Mouse (Mus musculus) heart, postnatal 0 days (tissue): ENCODE results near the gene Sugp1. TPM values are rescaled to one million over a fixed set of nuclear protein-coding genes. Genes with fewer than 3 reads are reported as not detected.
"Not testable (repeated sequence)": the region's sequence is repeated elsewhere in the genome, so short reads cannot be mapped to it uniquely, and the experiment has no call there.

Experiments
- ATAC-seq: fragments of 200-750 bp; cut with Nextera tagmentation; 2 replicates; pipeline ENCODE4 v1.8.0; 2017; ENCODE audit warnings: low read depth, moderate number of reproducible peaks, moderate library complexity; ENCODE audit not compliant: insufficient read depth
- DNase-seq: peaks from one replicate; pipeline ENCODE4 v3.0.0-alpha.2; 2016; ENCODE audit warnings: low spot score
- H3K27ac ChIP-seq: fragments of 300-500 bp; sonication (generic); 2 replicates; pipeline ENCODE4 v1.5.1; 2014; ENCODE audit warnings: low read depth, mild to moderate bottlenecking
- H3K27me3 ChIP-seq: fragments of 300-500 bp; sonication (generic); 2 replicates; pipeline ENCODE4 v1.6.1; 2014; ENCODE audit warnings: low read length, mixed read lengths; ENCODE audit not compliant: control insufficient read depth, insufficient read depth
- H3K36me3 ChIP-seq: fragments of 300-500 bp; sonication (generic); replicated peaks from 2 replicates; pipeline ENCODE4 v1.6.1; 2014; ENCODE audit warnings: low read length, mixed read lengths; ENCODE audit not compliant: control insufficient read depth, insufficient read depth
- H3K4me1 ChIP-seq: fragments of 300-500 bp; sonication (generic); 2 replicates; pipeline ENCODE4 v1.6.1; 2014; ENCODE audit warnings: antibody characterized with exemption; ENCODE audit not compliant: control insufficient read depth, insufficient read depth
- H3K4me2 ChIP-seq: fragments of 300-500 bp; sonication (generic); 2 replicates; pipeline ENCODE4 v1.6.1; 2014; ENCODE audit warnings: low read depth, mild to moderate bottlenecking, low read length, moderate library complexity
- H3K4me3 ChIP-seq: fragments of 300-500 bp; sonication (generic); 2 replicates; pipeline ENCODE4 v1.5.1; 2014; ENCODE audit warnings: low read depth, low read length
- H3K9ac ChIP-seq: fragments of 300-500 bp; sonication (generic); replicated peaks from 2 replicates; pipeline ENCODE4 v1.6.1; 2014; ENCODE audit warnings: low read depth, low read length, mixed read lengths
- H3K9me3 ChIP-seq: fragments of 300-500 bp; sonication (generic); replicated peaks from 2 replicates; pipeline ENCODE4 v1.6.1; 2016; ENCODE audit warnings: low read length; ENCODE audit not compliant: control insufficient read depth
- CTCF ChIP-seq: IDR thresholded peaks from 2 replicates; pipeline ENCODE4 v1.5.1; 2016; ENCODE audit warnings: antibody characterized with exemption, control low read depth, low read depth
- EP300 ChIP-seq: IDR thresholded peaks from 2 replicates; pipeline ENCODE4 v1.6.1; 2016; ENCODE audit warnings: antibody characterized with exemption, low read depth
- WGBS: fragments of 180-500 bp; shearing (Covaris S2); extraction: QIAGEN DNeasy Blood & Tissue Kit; methylation state at CpG from one replicate; pipeline ENCODE4 v1.1.7; 2014; 5-methylcytosine and 5-hydroxymethylcytosine counted together
- polyA plus RNA-seq: library from polyadenylated mRNA; unstranded; fragments of >200 nt; fragmentation: Nextera tagmentation; extraction: Ambion mirVana; gene quantifications from 2 replicates; pipeline ENCODE4 v1.2.1, GENCODE M21; 2015
- total RNA-seq: library from RNA; depleted of rRNA; stranded (reverse); fragments of >200 nt; gene quantifications from 2 replicates; pipeline ENCODE4 v1.2.3, GENCODE M21; 2014; ENCODE audit warnings: low replicate concordance

The Sugp1 gene
- total and polyA plus RNA-seq, 2 experiments from 2014 or later, result 11.5 to 22.6 TPM

- Histone ChIP-seq H3K4me2 (no peak overlapping the region), H3K36me3 (no peaks in the 10 kb centered on the region), H3K9ac (no peak overlapping the region), H3K27ac (no peak overlapping the region), H3K4me1 (0 out of 2 replicates have a peak, but pooled peaks cover 4% of the 10 kb centered on the region), H3K4me3 (no peak overlapping the region), H3K27me3 (no peaks in the 10 kb centered on the region), H3K9me3 (no peaks in the 10 kb centered on the region)
- ATAC-seq (no peak), DNase-seq (no peak)
- 92% methylated on average over 3 of the region's 3 CpGs for WGBS
- TF ChIP-seq CTCF, result no peak
- TF ChIP-seq EP300, result no peak
These were observed 43.9 kb upstream of the Sugp1 start for GRCm38 (mm10) chr8:69998706-69999105.

- 91% methylated on average over 4 of the region's 4 CpGs for WGBS
- Histone ChIP-seq H3K9ac (no peak overlapping the region), H3K4me3 (no peak overlapping the region), H3K4me2 (no peak overlapping the region), H3K4me1 (0 out of 2 replicates have a peak, but pooled peaks cover 4% of the 10 kb centered on the region), H3K27me3 (no peaks in the 10 kb centered on the region), H3K9me3 (no peaks in the 10 kb centered on the region), H3K27ac (no peak overlapping the region), H3K36me3 (no peaks in the 10 kb centered on the region)
- ATAC-seq, result no peak
- no peak for TF ChIP-seq EP300
- no peak for TF ChIP-seq CTCF
- no peak for DNase-seq
These were observed 43.4 kb upstream of the Sugp1 start for GRCm38 (mm10) chr8:69999236-69999635.

- H3K36me3 ChIP-seq, result no peaks in the 10 kb centered on the region
- no peak overlapping the region for H3K4me2 ChIP-seq
- H3K4me1 ChIP-seq, result 0 out of 2 replicates have a peak, but pooled peaks cover 4% of the 10 kb centered on the region
- ATAC-seq (no peak), DNase-seq (no peak)
- TF ChIP-seq CTCF, result no peak
- no peak for TF ChIP-seq EP300
- no peak overlapping the region for H3K27ac ChIP-seq
- H3K27me3 ChIP-seq, result no peaks in the 10 kb centered on the region
- no peaks in the 10 kb centered on the region for H3K9me3 ChIP-seq
- no peak overlapping the region for H3K4me3 ChIP-seq
- 85% methylated on average over 2 of the region's 2 CpGs for WGBS
- H3K9ac ChIP-seq, result no peak overlapping the region
These were observed 42.4 kb upstream of the Sugp1 start for GRCm38 (mm10) chr8:70000226-70000625.

GRCm38 (mm10) chr8:70001176-70001891 is 41.3 kb upstream of the Sugp1 start:
- Histone ChIP-seq H3K27me3 (no peaks in the 10 kb centered on the region), H3K4me1 (0 out of 2 replicates have a peak, but pooled peaks cover 4% of the 10 kb centered on the region), H3K4me3 (peak overlapping the region; percentile 30), H3K36me3 (no peaks in the 10 kb centered on the region), H3K27ac (peak overlapping the region; percentile 92), H3K4me2 (peak overlapping the region; percentile 58), H3K9me3 (no peaks in the 10 kb centered on the region), H3K9ac (peak overlapping the region; percentile 50)
- DNase-seq, result peak; percentile 91
- ATAC-seq, result peak; percentile 85
- TF ChIP-seq CTCF (peak; percentile 68), EP300 (no peak)
- 2% methylated on average over 16 of the region's 16 CpGs for WGBS

- H3K9ac ChIP-seq, result peak overlapping the region; percentile 50; the same call in 1 of the 2 replicates
- H3K27me3 ChIP-seq, ATAC-seq, DNase-seq, H3K9me3 ChIP-seq, H3K36me3 ChIP-seq, H3K4me1 ChIP-seq: not testable (repeated sequence)
- WGBS, result 28% methylated on average over 7 of the region's 7 CpGs
- peak overlapping the region; percentile 58 for H3K4me2 ChIP-seq
- peak overlapping the region; percentile 92; the same call in 1 of the 2 replicates for H3K27ac ChIP-seq
- peak overlapping the region; percentile 30; the same call in 1 of the 2 replicates for H3K4me3 ChIP-seq
These were observed 40.8 kb upstream of the Sugp1 start for GRCm38 (mm10) chr8:70001892-70002191.

- H3K27me3 ChIP-seq, result no peaks in the 10 kb centered on the region
- H3K27ac ChIP-seq, result peak overlapping the region; percentile 4; the same call in 1 of the 2 replicates
- no peaks in the 10 kb centered on the region for H3K4me1 ChIP-seq
- DNase-seq (no peak), ATAC-seq (no peak)
- no peak overlapping the region for H3K9ac ChIP-seq
- H3K36me3 ChIP-seq, result no peaks in the 10 kb centered on the region
- no peak; the same call in 1 of the 2 replicates for TF ChIP-seq CTCF
- TF ChIP-seq EP300, result no peak
- no peaks in the 10 kb centered on the region for H3K9me3 ChIP-seq
- H3K4me3 ChIP-seq, result no peak overlapping the region
- 57% methylated on average over 4 of the region's 4 CpGs for whole genome bisulfite sequencing
- H3K4me2 ChIP-seq, result no peak overlapping the region
These were observed 39.4 kb upstream of the Sugp1 start for GRCm38 (mm10) chr8:70003204-70003657.
